Mouse (Mus musculus) bone marrow, adult 2 months (tissue): Measurements from ENCODE around the gene Nek7.

Source experiments
- CTCF ChIP-seq: fragments of 200-500 bp; IDR thresholded peaks from 2 replicates; pipeline ENCODE4 v1.5.1; 2011; ENCODE audit warnings: low read length, control low read depth; ENCODE audit not compliant: control insufficient read depth, insufficient read depth
- POLR2A ChIP-seq: fragments of 200-500 bp; IDR thresholded peaks from 2 replicates; pipeline ENCODE4 v1.6.1; 2011; ENCODE audit warnings: low read depth, mild to moderate bottlenecking, control low read depth, low read length, borderline replicate concordance; ENCODE audit not compliant: control insufficient read depth

DNA sequence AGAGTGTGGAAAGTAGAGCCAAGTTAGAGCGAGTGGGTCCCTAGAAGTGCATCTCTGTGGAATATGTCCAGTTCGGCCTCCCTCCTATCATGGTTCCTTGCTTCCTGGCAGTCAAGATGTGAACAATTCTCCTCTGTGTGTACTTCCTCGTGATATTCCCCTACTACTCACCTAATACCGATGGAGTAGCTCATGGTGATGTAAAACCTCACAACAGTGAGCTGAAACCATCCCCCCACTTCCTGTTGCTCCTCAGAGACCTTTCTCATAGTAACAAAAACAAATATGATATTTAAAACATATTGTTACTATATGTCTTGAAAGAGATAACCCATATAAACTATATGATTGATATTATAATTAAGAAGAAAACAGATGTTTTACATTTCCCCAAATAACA lies 9.0 kb upstream of the Nek7 start:
- no peak for TF ChIP-seq CTCF
- no peak for TF ChIP-seq POLR2A
